Mouse (Mus musculus) CH12.LX (cell line): ENCODE results near the gene Zfp266. TPM values are rescaled to one million over a fixed set of nuclear protein-coding genes. Genes with fewer than 3 reads are reported as not detected.

Experiments
- DNase-seq: peaks from one replicate; pipeline ENCODE4 v3.0.0-alpha.2; 2013; ENCODE audit errors: extremely low read depth
- H3K27ac ChIP-seq: 2 replicates; pipeline ENCODE4 v1.5.1; 2012; ENCODE audit warnings: low read depth, mild to moderate bottlenecking, control low read depth, moderate library complexity; ENCODE audit not compliant: insufficient read depth
- H3K27me3 ChIP-seq: replicated peaks from 2 replicates; pipeline ENCODE3; 2012; ENCODE audit warnings: inconsistent platforms
- H3K36me3 ChIP-seq, 2 experiments: replicated peaks in 1 of 2; 2 replicates each; pipeline versions ENCODE3 to v1.6.1; 2012; ENCODE audit warnings: inconsistent platforms in 1 of 2, low read length in 1 of 2, mild to moderate bottlenecking in 1 of 2, mixed read lengths in 1 of 2, moderate library complexity in 1 of 2; ENCODE audit not compliant: control insufficient read depth in 1 of 2, insufficient read depth in 1 of 2
- H3K4me1 ChIP-seq, 2 experiments: 2 replicates each; pipeline ENCODE4 v1.6.1; 2012; ENCODE audit warnings: inconsistent platforms in 1 of 2, moderate library complexity in 1 of 2; ENCODE audit not compliant: insufficient read depth in 2 of 2, control insufficient read depth in 1 of 2
- H3K4me2 ChIP-seq: 2 replicates; pipeline ENCODE4 v1.6.1; 2012; ENCODE audit warnings: low read depth, mild to moderate bottlenecking, control low read depth; ENCODE audit not compliant: poor library complexity, insufficient read depth, severe bottlenecking
- H3K4me3 ChIP-seq, 3 experiments: fragments of 150-350 bp in 1 of 3; sonication (generic) in 1 of 3; replicated peaks in 1 of 3; 2 replicates each; pipeline versions ENCODE3 to v1.5.1; 2011 to 2012; ENCODE audit warnings: low read depth in 2 of 3, low read length in 2 of 3, mild to moderate bottlenecking in 2 of 3, moderate library complexity in 2 of 3, control low read depth in 1 of 3, improper control_type of control experiment in 1 of 3, inconsistent platforms in 1 of 3, mixed read lengths in 1 of 3; ENCODE audit not compliant: poor library complexity in 1 of 3
- H3K79me2 ChIP-seq: replicated peaks from 2 replicates; pipeline ENCODE4 v1.6.1; 2012; ENCODE audit warnings: mild to moderate bottlenecking, moderate library complexity; ENCODE audit not compliant: control insufficient read depth, poor library complexity, insufficient read depth, severe bottlenecking; ENCODE audit errors: extremely low read depth
- H3K9ac ChIP-seq: 2 replicates; pipeline ENCODE4 v1.6.1; 2012; ENCODE audit warnings: low read depth, mild to moderate bottlenecking, control low read depth, moderate library complexity; ENCODE audit not compliant: insufficient read depth
- H3K9me3 ChIP-seq: replicated peaks from 2 replicates; pipeline ENCODE3; 2012; ENCODE audit warnings: low read length, inconsistent platforms, mixed read lengths
- BHLHE40 ChIP-seq: IDR thresholded peaks from 2 replicates; pipeline ENCODE4 v1.6.1; 2011; ENCODE audit warnings: mild to moderate bottlenecking, low read depth, low read length, improper control_type of control experiment
- E2F4 ChIP-seq: IDR thresholded peaks from 2 replicates; pipeline ENCODE4 v1.6.1; 2011; ENCODE audit warnings: low read depth, low read length, improper control_type of control experiment; ENCODE audit not compliant: insufficient replicate concordance
- ELF1 ChIP-seq: IDR thresholded peaks from 2 replicates; pipeline ENCODE4 v1.6.1; 2014; ENCODE audit warnings: low read depth, mild to moderate bottlenecking, inconsistent platforms, low read length, improper control_type of control experiment
- EP300 ChIP-seq: IDR thresholded peaks from 2 replicates; pipeline ENCODE4 v1.6.1; 2011; ENCODE audit warnings: low read length, improper control_type of control experiment
- GABPA ChIP-seq: IDR thresholded peaks from 2 replicates; pipeline ENCODE4 v1.6.1; 2012; ENCODE audit warnings: low read depth, low read length, improper control_type of control experiment, inconsistent platforms; ENCODE audit not compliant: insufficient replicate concordance
- JUN ChIP-seq: IDR thresholded peaks from 2 replicates; pipeline ENCODE4 v1.6.1; 2011; ENCODE audit warnings: low read depth, mild to moderate bottlenecking, low read length, improper control_type of control experiment, moderate library complexity; ENCODE audit not compliant: insufficient read depth
- MAFK ChIP-seq: IDR thresholded peaks from 2 replicates; pipeline ENCODE4 v1.6.1; 2011; ENCODE audit warnings: low read length, improper control_type of control experiment; ENCODE audit not compliant: insufficient replicate concordance
- MEF2A ChIP-seq: IDR thresholded peaks from 2 replicates; pipeline ENCODE4 v1.6.1; 2014; ENCODE audit warnings: low read depth, mild to moderate bottlenecking, inconsistent platforms, low read length, improper control_type of control experiment, borderline replicate concordance
- MXI1 ChIP-seq: IDR thresholded peaks from 2 replicates; pipeline ENCODE4 v1.6.1; 2011; ENCODE audit warnings: mild to moderate bottlenecking, low read depth, low read length, improper control_type of control experiment
- MYC ChIP-seq: IDR thresholded peaks from 2 replicates; pipeline ENCODE4 v1.6.1; 2011; ENCODE audit warnings: low read depth, mild to moderate bottlenecking, improper control_type of control experiment, low read length
- NELFE ChIP-seq: IDR thresholded peaks from 2 replicates; pipeline ENCODE4 v1.6.1; 2011; ENCODE audit warnings: low read depth, low read length, improper control_type of control experiment
- PAX5 ChIP-seq: IDR thresholded peaks from 2 replicates; pipeline ENCODE4 v1.6.1; 2012; ENCODE audit warnings: low read length, inconsistent platforms, mixed read lengths
- POLR2AphosphoS2 ChIP-seq: IDR thresholded peaks from 2 replicates; pipeline ENCODE4 v1.6.1; 2011; ENCODE audit warnings: low read depth, low read length, improper control_type of control experiment
- SIN3A ChIP-seq: IDR thresholded peaks from 2 replicates; pipeline ENCODE4 v1.6.1; 2012; ENCODE audit warnings: low read length, improper control_type of control experiment, inconsistent platforms
- TCF12 ChIP-seq: IDR thresholded peaks from 2 replicates; pipeline ENCODE4 v1.6.1; 2014; ENCODE audit warnings: low read depth, mild to moderate bottlenecking, inconsistent platforms, low read length, improper control_type of control experiment
- USF2 ChIP-seq: conservative IDR thresholded peaks from 2 replicates; pipeline ENCODE4 v1.6.1; 2011; ENCODE audit warnings: low read depth, low read length, improper control_type of control experiment
- ZNF384 ChIP-seq: IDR thresholded peaks from 2 replicates; pipeline ENCODE4 v1.6.1; 2012; ENCODE audit warnings: low read depth, low read length, improper control_type of control experiment, inconsistent platforms
- dilution Hi-C: fragments of 300-500 bp; cut with MboI; formaldehyde crosslinking; loops from 2 replicates; pipeline ENCODE4 v1.14.3; 2020; ENCODE audit warnings: low sequenced_read_pairs; ENCODE audit not compliant: extremely low pct_unique_long_range_greater_than_20kb, extremely low pct_ligation_motif_present
- in situ Hi-C: fragments of 300-500 bp; cut with MboI; formaldehyde crosslinking; loops from 3 replicates; pipeline ENCODE4 v1.14.3; 2019; ENCODE audit warnings: low sequenced_read_pairs, low pct_ligation_motif_present, low pct_unique_long_range_greater_than_20kb, mixed read lengths
- polyA plus RNA-seq: library from polyadenylated mRNA; unstranded; fragments of >175 nt; gene quantifications from 2 replicates; pipeline ENCODE4 v1.2.1, GENCODE M21; 2012; ENCODE audit warnings: low read depth; ENCODE audit not compliant: insufficient read length
- total RNA-seq, 2 experiments: library from RNA; depleted of rRNA; stranded (reverse); fragments of 300-350 nt in 1 of 2; fragments of >200 nt in 1 of 2; gene quantifications; 2 replicates each; pipeline ENCODE4 v1.2.3; 2012 to 2014

The Zfp266 gene
- total and polyA plus RNA-seq, 3 experiments, result 12.3 to 24.0 (median 20.4) TPM

DNA sequence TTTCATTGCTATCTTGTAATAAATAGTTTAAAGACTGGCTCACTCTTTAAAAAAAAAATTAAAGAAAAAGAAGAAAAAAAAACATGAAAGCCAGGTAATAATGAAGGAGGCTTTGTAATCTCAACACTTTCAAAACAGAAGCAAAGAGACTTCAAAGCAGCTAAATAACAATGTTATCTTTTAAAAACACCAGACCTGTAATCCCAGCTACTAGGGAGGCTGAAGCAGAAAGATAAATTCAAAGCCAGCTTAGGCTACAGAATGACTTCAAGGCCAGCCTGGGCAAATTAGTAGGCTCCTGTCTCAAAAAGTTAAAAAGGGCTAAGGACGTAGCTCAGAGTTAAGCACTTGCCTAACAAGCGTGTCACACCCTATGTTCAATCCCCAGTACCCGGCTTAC is 11.5 kb downstream of the Zfp266 start:
- no peak overlapping the region for H3K4me3 ChIP-seq
- dilution Hi-C loops (no loop called here), in situ Hi-C loops (no loop called here)
- H3K4me2 ChIP-seq, result no peak overlapping the region
- no peak for TF ChIP-seq TCF12
- TF ChIP-seq BHLHE40, result no peak
- TF ChIP-seq MEF2A, result no peak
- no peak for TF ChIP-seq JUN
- TF ChIP-seq E2F4, result no peak
- no peak for TF ChIP-seq USF2
- TF ChIP-seq MXI1, result no peak
- TF ChIP-seq MAFK, result no peak
- no peak for TF ChIP-seq SIN3A
- TF ChIP-seq GABPA, result no peak
- no peak for TF ChIP-seq ZNF384
- no peak for TF ChIP-seq MYC
- no peak for TF ChIP-seq PAX5
- no peak overlapping the region for H3K9ac ChIP-seq
- H3K27ac ChIP-seq, result no peak overlapping the region
- H3K27me3 ChIP-seq, result no peaks in the 10 kb centered on the region
- DNase-seq, result no peak
- H3K79me2 ChIP-seq, result peaks cover 20% of the 10 kb centered on the region
- H3K4me1 ChIP-seq, result peaks cover 0 to 29% of the 10 kb centered on the region in 2 experiments; a peak in 2 of 4 replicates
- no peaks in the 10 kb centered on the region for H3K9me3 ChIP-seq
- peaks cover 36 to 87% of the 10 kb centered on the region in 2 experiments for H3K36me3 ChIP-seq

DNA sequence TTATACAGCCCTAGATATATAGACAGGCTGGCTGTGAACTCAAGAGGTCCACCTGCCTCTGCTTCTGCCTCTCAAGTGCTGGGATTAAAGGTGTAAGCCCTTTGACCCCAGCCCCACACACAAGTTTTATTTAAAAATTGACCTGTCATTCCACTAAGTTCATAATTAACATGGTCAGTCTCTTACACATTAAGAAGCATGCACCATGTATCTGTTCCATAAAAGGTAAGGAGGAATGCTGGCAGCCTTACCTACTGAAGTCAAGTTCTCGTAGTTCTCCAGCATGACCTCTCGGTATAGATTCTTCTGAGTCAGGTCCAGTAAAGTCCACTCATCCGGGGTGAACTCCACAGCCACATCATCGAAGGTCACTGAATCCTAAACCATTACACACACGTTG is 16.4 kb downstream of the Zfp266 start:
- in situ Hi-C loops (no loop called here), dilution Hi-C loops (no loop called here)
- Histone ChIP-seq H3K4me1 (peaks cover 2 to 12% of the 10 kb centered on the region in 2 experiments; a peak in 2 of 4 replicates), H3K79me2 (peaks cover 4% of the 10 kb centered on the region), H3K9me3 (no peaks in the 10 kb centered on the region), H3K4me2 (no peak overlapping the region), H3K27me3 (no peaks in the 10 kb centered on the region), H3K27ac (no peak overlapping the region), H3K36me3 (peaks cover 57 to 90% of the 10 kb centered on the region in 2 experiments), H3K9ac (no peak overlapping the region), H3K4me3 (no peak overlapping the region)
- DNase-seq, result no peak
- TF ChIP-seq USF2 (no peak), GABPA (no peak), POLR2AphosphoS2 (no peak), EP300 (no peak), NELFE (no peak), ELF1 (no peak), MAFK (no peak)
